Mouse (Mus musculus) midbrain, embryonic 10.5 days (tissue): Measurements from ENCODE around the gene Hapln4. TPM values are rescaled to one million over a fixed set of nuclear protein-coding genes. Genes with fewer than 3 reads are reported as not detected.
"Not testable (repeated sequence)": the region's sequence is repeated elsewhere in the genome, so short reads cannot be mapped to it uniquely, and the experiment has no call there.

Source experiments
- DNase-seq: peaks from one replicate; pipeline ENCODE4 v3.0.0-alpha.2; 2017; ENCODE audit warnings: low spot score
- H3K27ac ChIP-seq: fragments of 300-500 bp; sonication (generic); replicated peaks from 2 replicates; pipeline ENCODE4 v1.5.1; 2016; ENCODE audit warnings: mild to moderate bottlenecking
- H3K27me3 ChIP-seq: fragments of 300-500 bp; sonication (generic); 2 replicates; pipeline ENCODE4 v1.6.1; 2016; ENCODE audit warnings: low read depth, mild to moderate bottlenecking; ENCODE audit not compliant: poor library complexity, severe bottlenecking
- H3K36me3 ChIP-seq: fragments of 300-500 bp; sonication (generic); 2 replicates; pipeline ENCODE4 v1.6.1; 2016; ENCODE audit warnings: mild to moderate bottlenecking, moderate library complexity
- H3K4me1 ChIP-seq: fragments of 300-500 bp; sonication (generic); 2 replicates; pipeline ENCODE4 v1.6.1; 2016
- H3K4me3 ChIP-seq: fragments of 300-500 bp; sonication (generic); 2 replicates; pipeline ENCODE4 v1.5.1; 2016; ENCODE audit warnings: mild to moderate bottlenecking, moderate library complexity
- H3K9me3 ChIP-seq: fragments of 300-500 bp; sonication (generic); replicated peaks from 2 replicates; pipeline ENCODE4 v1.6.1; 2016; ENCODE audit warnings: mild to moderate bottlenecking
- WGBS: fragments of 180-500 bp; shearing (Covaris S2); methylation state at CpG from one replicate; pipeline ENCODE4 v1.1.7; 2016; 5-methylcytosine and 5-hydroxymethylcytosine counted together
- polyA plus RNA-seq: library from polyadenylated mRNA; unstranded; fragments of >200 nt; fragmentation: Nextera tagmentation; extraction: Ambion mirVana; gene quantifications from 2 replicates; pipeline ENCODE4 v1.2.1, GENCODE M21; 2016

The Hapln4 gene
- 0.06 and 0.22 TPM in 2 replicates for polyA plus RNA-seq

DNA sequence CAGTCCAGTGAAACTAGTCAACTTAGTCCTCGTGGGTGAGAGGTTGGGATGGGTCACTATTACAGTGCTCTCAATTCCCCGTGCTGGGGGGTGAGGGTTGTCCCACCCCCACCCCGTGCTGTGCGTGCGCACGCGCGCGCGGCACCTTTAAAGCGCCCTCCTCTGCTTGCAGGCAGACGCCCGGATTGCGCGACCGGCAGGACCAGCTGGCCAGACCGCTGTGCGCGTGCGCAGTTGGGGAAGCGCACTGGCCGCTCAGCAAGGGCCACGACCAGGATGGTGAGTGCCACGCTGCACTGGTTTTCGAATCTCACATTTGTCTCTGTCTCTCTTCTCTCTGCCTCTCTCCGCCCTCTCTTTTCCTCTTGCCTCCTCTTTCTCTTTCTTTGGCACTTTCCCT is at the start of gene Hapln4:
Gene Hapln4, plus strand, starts transcription at position 173 of the 400 bp plus-strand sequence.
- H3K4me3 ChIP-seq: peak within 1 kb of the TSS; percentile 55
- 0 out of 2 replicates have a peak, but pooled peaks cover 2% of the 10 kb centered on the region for H3K36me3 ChIP-seq
- no peaks in the 10 kb centered on the region for H3K9me3 ChIP-seq
- H3K27me3 ChIP-seq: peaks cover 67% of the 10 kb centered on the region
- H3K27ac ChIP-seq: no peak within 1 kb of the TSS
- H3K4me1 ChIP-seq: peaks cover 36% of the 10 kb centered on the region
- WGBS: under 1% methylated on average over 26 of the region's 26 CpGs
- DNase-seq: peak; percentile 76

DNA sequence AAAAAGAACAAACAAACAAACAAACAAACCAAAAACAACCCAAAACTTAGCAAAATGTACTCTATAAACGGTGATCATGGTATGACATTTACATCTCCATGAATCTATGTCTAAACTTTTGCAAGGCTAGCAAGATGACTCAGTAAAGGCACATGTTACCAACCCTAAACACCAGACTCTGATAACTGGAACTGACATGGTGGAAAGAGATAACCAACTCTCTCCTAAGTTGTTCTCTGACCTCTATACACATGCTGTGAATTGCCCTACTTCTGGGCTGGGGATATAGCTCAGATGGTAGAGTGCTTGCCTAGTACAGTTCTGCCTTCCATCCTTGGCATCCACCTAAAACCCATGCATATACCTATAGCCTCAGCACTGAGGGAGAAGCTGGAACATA is 45.3 kb upstream of the Hapln4 start:
- H3K36me3 ChIP-seq: peaks cover 43% of the 10 kb centered on the region
- H3K27me3 ChIP-seq: no peaks in the 10 kb centered on the region
- no peaks in the 10 kb centered on the region for H3K9me3 ChIP-seq
- H3K27ac ChIP-seq: no peak overlapping the region
- 95% methylated on average over 1 of the region's 1 CpGs for WGBS
- H3K4me1 ChIP-seq: peaks cover 23% of the 10 kb centered on the region
- no peak for DNase-seq
- no peak overlapping the region for H3K4me3 ChIP-seq

DNA sequence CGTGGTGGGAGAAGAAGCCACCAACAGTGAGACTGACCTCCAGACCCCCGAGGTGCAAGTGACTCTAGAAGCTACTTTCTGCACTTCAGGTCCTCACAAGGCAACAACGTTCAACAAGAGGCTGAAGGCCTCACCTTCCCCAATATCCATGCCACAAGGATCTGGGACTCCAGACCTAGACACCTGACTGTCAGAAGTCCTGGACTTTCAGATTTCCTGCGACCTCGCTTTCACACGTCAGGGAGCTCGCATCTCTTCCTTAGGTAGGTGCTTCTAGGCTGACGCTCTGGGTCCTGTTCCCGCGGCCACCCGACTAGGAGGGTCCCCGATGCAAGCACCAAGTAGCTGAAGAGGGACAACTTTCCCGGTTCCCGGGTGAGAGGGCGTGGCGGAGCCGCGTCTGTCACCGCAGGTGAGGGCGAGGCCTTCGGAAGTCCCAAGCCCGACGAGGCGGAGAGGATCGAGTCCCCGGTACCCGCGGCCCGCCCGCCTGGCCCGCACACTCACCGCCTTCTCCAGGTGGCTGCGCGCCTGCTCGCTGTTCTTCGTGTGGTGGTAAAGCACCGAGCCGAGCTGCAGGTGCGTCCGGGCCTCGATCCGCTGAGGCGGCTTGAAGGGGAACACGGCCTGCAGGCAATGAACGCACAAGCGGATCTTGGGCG is 41.2 kb upstream of the Hapln4 start:
- no peaks in the 10 kb centered on the region for H3K9me3 ChIP-seq
- DNase-seq: no peak
- peaks cover 18% of the 10 kb centered on the region for H3K36me3 ChIP-seq
- 2% methylated on average over 47 of the region's 47 CpGs for WGBS
- peak overlapping the region; percentile 95 for H3K27ac ChIP-seq
- peak overlapping the region; percentile 93 for H3K4me3 ChIP-seq
- H3K27me3 ChIP-seq: no peaks in the 10 kb centered on the region
- peaks cover 37% of the 10 kb centered on the region for H3K4me1 ChIP-seq

DNA sequence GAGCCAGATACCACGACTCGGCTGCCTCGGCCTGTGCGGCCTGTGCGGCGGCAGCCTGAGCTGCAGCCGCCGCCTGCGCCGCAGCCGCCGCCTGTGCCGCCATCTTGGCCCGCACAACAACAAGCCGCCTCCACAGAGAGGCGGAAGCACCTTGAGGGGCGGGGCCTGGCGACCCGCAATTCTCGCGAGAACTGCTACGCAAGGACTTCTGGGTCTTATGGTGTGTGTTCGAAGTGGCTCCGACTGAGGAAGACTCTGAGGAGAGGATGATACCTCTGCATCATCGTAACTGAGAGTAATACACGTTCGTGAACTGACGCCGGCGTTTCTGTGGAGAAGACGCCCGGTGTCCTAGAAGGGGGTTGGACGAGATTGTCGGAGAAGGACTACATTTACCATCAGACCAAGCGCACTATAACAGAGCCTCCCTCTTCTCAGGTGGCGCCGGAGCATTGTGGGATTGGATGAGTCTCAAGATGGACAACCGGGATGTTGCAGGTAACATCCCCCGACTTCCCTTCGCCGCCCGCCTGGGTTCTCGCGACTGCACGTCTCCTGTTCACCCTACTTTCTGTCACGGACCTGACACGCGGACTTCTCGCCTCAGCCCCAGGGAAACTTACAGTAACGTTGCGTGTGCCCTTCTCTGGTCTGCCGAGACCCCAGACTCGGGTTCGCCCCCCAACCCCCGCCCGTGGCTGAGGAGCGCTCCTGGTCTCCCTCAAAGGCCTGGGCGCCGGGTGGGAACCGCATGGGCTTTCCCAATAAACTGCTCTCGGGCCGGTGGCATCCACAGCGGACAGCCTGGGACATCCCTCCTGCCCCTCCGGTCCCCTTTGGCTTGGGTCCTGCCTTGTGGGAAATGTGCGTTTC is 40.4 kb upstream of the Hapln4 start, which contains the start of the genes Mau2 and Sugp1:
Gene Mau2, minus strand, starts transcription at position 152 of the 873 bp plus-strand sequence.
Gene Sugp1, plus strand, starts transcription at position 231 of the 873 bp plus-strand sequence.
- WGBS: under 1% methylated on average over 65 of the region's 65 CpGs
- H3K27ac ChIP-seq: peak within 1 kb of the TSS; percentile 95
- peaks cover 37% of the 10 kb centered on the region for H3K4me1 ChIP-seq
- peak; percentile 96 for DNase-seq
- H3K27me3 ChIP-seq: no peaks in the 10 kb centered on the region
- peak within 1 kb of the TSS; percentile 93 for H3K4me3 ChIP-seq
- H3K9me3 ChIP-seq: no peaks in the 10 kb centered on the region
- peaks cover 12% of the 10 kb centered on the region; the same call in 1 of the 2 replicates for H3K36me3 ChIP-seq

DNA sequence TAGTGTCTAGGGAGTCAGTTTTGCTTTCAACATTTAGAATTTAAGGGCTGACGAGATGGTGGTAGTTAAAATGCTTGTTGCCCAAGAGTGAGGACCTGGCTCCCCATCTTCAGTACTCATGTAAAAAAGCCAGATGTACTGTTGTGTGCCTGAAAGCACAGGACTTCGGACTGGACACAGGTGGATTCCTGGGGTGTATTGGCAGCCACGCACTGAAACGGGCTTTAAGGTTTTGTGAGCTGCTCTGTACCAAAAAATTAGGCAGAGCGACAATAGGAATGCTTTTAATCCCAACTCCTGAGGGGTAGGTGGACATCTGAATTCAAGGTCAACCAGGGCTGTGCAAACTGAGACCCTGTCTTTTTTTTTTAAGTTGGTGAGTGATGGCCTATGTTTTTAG is 39.3 kb upstream of the Hapln4 start:
- Histone ChIP-seq H3K9me3 (no peaks in the 10 kb centered on the region), H3K4me3 (peak overlapping the region; percentile 93), H3K27me3 (no peaks in the 10 kb centered on the region), H3K4me1 (peaks cover 37% of the 10 kb centered on the region), H3K36me3 (peaks cover 18% of the 10 kb centered on the region), H3K27ac (no peak overlapping the region)
- 88% methylated on average over 5 of the region's 5 CpGs for WGBS
- no peak for DNase-seq

DNA sequence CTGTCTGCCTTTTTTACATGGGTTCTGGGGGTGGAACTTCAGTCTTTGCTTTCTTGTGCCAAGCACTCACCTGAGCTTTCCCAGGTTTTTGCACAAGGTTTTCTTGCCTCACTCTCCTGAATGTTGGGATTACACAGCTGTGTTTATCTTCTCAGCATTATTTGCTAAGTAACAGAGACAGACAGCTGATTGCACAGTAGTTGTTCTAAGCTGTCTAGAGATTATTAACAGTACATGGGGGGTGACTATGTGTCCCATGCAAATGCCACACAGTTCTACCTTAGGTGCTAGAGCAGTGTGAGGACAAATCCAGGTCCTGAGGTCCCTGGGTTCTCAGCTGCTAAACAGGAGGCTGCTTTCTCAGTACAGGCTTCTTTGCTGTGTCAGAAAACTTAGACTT is 33.6 kb upstream of the Hapln4 start:
- H3K27ac ChIP-seq: no peak overlapping the region
- no peaks in the 10 kb centered on the region for H3K4me1 ChIP-seq
- H3K4me3 ChIP-seq: no peak overlapping the region
- H3K27me3 ChIP-seq: no peaks in the 10 kb centered on the region
- H3K9me3 ChIP-seq: no peaks in the 10 kb centered on the region
- H3K36me3 ChIP-seq: peaks cover 67% of the 10 kb centered on the region
- DNase-seq: no peak

DNA sequence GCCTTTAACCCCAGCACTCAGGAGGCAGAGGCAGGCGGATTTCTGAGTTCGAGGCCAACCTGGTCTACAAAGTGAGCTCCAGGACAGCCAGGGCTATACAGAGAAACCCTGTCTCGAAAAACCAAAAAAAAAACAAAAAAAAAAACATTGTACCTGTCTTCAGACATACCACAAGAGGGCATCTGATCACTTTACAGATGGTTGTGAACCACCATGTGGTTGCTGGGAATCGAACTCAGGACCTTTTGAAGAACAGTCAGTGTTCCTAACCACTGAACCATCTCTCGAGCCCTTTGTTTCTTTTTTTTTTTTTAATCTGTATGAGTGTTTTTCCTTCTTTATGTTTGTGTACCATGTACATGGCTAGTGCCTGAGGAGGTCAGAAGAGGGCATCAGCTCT is 32.8 kb upstream of the Hapln4 start:
- not testable (repeated sequence) for H3K27me3 ChIP-seq, H3K4me3 ChIP-seq, H3K4me1 ChIP-seq, H3K27ac ChIP-seq, H3K9me3 ChIP-seq, DNase-seq
- H3K36me3 ChIP-seq: peaks cover 74% of the 10 kb centered on the region
- 92% methylated on average over 5 of the region's 5 CpGs for WGBS

DNA sequence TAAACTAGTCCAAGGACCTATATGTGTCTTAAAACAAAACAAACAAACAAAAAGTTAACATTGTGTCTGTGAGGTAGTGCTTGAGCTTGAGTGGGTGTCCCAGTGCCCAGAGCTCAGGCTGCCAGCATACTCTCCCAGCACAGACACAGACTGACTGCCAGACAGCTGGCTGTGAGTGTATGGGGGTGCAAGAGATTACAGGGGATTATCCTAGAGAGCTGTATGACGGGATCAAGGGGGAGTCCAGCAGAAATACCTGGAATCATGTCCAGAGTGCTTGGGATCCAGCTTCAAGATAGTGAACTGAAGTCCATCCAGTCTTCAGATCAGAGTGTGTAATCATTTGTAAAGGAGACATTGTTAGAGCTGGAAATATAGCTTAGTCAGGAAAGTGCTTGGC is 25.5 kb upstream of the Hapln4 start:
- Histone ChIP-seq H3K4me3 (no peak overlapping the region), H3K27ac (no peak overlapping the region), H3K27me3 (no peaks in the 10 kb centered on the region), H3K36me3 (peaks cover 98% of the 10 kb centered on the region), H3K4me1 (no peaks in the 10 kb centered on the region), H3K9me3 (no peaks in the 10 kb centered on the region)
- no peak for DNase-seq
- WGBS: 88% methylated on average over 1 of the region's 1 CpGs

DNA sequence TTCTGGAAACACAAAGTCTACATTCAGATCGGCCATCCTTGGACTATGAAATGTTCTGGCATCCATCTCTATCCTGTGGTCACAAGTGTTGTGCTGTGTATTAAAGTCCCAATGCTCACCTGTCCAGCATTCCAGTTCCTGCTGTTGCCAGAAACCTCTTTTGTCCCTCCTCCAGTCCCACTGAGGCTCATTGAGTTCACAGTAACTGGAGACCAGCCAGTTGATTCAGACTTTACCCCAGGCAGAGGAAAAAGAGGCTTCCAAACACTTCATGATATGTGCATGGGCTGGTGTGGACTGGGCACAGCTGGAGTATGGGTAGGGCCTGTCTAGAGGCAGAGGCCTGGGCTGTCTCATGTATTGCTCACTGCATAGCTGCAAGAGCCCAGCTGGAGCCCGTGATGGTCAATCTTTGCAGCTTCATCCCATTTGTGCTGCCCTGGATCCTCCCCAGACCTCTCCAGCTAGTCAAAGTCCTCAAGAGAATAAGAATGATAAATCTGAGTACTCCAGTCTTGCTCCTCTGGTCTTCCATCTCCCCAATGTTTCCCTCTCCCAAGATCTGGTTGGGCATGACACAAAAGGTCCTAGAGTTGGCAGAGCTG is 11.3 kb upstream of the Hapln4 start:
- no peak overlapping the region for H3K4me3 ChIP-seq
- H3K27ac ChIP-seq: no peak overlapping the region
- H3K4me1 ChIP-seq: peaks cover 9% of the 10 kb centered on the region
- DNase-seq: no peak
- 79% methylated on average over 2 of the region's 2 CpGs for WGBS
- H3K36me3 ChIP-seq: peaks cover 56% of the 10 kb centered on the region
- no peaks in the 10 kb centered on the region for H3K9me3 ChIP-seq
- peaks cover 18% of the 10 kb centered on the region; the same call in 1 of the 2 replicates for H3K27me3 ChIP-seq

DNA sequence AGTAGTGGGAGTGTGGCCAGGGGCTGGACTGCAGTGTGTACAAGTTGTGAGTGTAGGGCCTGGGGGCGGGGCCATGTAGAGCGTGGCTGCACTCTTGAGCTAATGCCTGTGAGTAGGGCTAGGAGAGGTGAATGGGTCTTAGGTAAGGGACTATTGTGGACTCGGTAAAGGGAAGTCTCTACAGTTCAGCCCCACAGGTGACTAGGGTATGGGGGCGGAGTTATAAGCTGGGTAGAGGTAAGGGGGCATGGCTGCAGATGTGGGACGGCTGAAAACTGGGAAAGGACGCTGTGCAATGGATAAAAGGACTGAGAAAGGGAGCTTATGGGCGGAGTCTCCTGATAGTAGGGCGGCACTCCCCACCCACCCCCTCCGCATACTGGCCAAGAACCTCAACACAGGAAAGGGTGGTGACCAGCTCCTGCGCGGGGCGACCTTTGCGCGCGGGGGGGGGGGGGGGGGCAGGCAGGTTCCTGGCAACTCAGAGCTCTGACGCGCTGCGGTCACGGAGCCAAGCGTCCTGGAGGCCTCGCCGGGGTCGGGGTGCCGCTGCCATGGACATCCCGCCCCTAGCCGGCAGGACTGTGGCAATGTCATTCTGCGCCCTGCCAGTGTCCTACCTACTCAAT is 10.7 kb upstream of the Hapln4 start, which contains the start of gene Tm6sf2:
Gene Tm6sf2, plus strand, starts transcription at position 484 of the 629 bp plus-strand sequence.
- no peak within 1 kb of the TSS for H3K27ac ChIP-seq
- H3K4me1 ChIP-seq: peaks cover 9% of the 10 kb centered on the region
- peaks cover 18% of the 10 kb centered on the region; the same call in 1 of the 2 replicates for H3K27me3 ChIP-seq
- no peaks in the 10 kb centered on the region for H3K9me3 ChIP-seq
- H3K36me3 ChIP-seq: peaks cover 50% of the 10 kb centered on the region
- 14% methylated on average over 23 of the region's 27 CpGs for WGBS
- no peak for DNase-seq
- H3K4me3 ChIP-seq: peak within 1 kb of the TSS; percentile 27; the same call in 1 of the 2 replicates

DNA sequence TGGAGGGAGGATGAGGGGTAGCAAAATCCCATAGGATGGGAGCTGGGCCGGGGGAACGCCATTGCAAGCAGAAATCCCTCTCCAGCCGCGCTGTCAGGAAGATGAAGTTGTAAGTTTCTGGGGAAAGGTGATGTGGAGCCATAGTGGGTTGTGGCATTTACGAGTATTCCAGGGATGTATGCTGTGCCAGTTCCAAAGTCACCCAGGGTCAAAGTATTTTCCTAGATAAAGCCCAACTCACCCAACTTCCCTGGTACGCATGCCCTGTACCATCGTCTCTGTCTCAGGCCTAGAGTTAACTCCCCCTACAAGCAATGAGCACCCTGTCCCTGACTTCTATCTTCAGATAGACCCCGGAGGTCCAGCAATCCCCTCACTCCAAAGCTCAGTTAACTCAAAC is 10.1 kb upstream of the Hapln4 start:
- H3K27ac ChIP-seq: no peak overlapping the region
- peaks cover 18% of the 10 kb centered on the region; the same call in 1 of the 2 replicates for H3K27me3 ChIP-seq
- no peaks in the 10 kb centered on the region for H3K9me3 ChIP-seq
- peaks cover 9% of the 10 kb centered on the region for H3K4me1 ChIP-seq
- WGBS: 66% methylated on average over 8 of the region's 8 CpGs
- DNase-seq: no peak
- peak overlapping the region; percentile 27; the same call in 1 of the 2 replicates for H3K4me3 ChIP-seq
- peaks cover 44% of the 10 kb centered on the region for H3K36me3 ChIP-seq

DNA sequence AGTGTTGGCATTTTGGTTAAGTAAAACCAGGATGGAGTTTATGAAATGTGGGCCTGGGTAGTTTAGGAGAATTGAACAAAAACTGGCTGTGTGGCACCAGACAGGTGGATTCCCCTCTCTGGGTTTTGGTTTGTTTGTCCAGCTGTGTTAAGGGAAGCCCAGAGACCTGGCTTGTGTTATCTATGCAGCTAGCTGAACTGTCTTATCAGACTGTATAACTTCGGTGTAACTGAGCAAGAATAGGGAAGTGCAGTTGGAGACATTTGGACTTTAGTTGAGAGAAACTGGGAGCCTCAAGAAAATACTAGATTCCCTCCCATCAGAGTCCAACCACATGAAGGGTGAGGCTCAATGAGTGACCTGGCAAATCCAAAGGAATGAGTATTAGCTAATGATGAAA is 9.6 kb upstream of the Hapln4 start:
- H3K27me3 ChIP-seq: peaks cover 18% of the 10 kb centered on the region; the same call in 1 of the 2 replicates
- H3K4me3 ChIP-seq: no peak overlapping the region
- no peaks in the 10 kb centered on the region for H3K9me3 ChIP-seq
- WGBS: 90% methylated on average over 1 of the region's 1 CpGs
- DNase-seq: no peak
- H3K4me1 ChIP-seq: peaks cover 9% of the 10 kb centered on the region
- H3K27ac ChIP-seq: no peak overlapping the region
- peaks cover 38% of the 10 kb centered on the region for H3K36me3 ChIP-seq
